Mouse (Mus musculus) thymus, postnatal 0 days (tissue): ENCODE measurements around the gene P3h4. TPM values are rescaled to one million over a fixed set of nuclear protein-coding genes. Genes with fewer than 3 reads are reported as not detected.

Experiments used
- DNase-seq: peaks from one replicate; pipeline ENCODE4 v3.0.0-alpha.2; 2015; ENCODE audit warnings: low spot score
- polyA plus RNA-seq: library from polyadenylated mRNA; unstranded; fragments of >200 nt; fragmentation: Nextera tagmentation; extraction: Ambion mirVana; gene quantifications from 2 replicates; pipeline ENCODE4 v1.2.1, GENCODE M21; 2015

Gene P3h4
- polyA plus RNA-seq: 14.8 and 15.3 TPM in 2 replicates

DNA sequence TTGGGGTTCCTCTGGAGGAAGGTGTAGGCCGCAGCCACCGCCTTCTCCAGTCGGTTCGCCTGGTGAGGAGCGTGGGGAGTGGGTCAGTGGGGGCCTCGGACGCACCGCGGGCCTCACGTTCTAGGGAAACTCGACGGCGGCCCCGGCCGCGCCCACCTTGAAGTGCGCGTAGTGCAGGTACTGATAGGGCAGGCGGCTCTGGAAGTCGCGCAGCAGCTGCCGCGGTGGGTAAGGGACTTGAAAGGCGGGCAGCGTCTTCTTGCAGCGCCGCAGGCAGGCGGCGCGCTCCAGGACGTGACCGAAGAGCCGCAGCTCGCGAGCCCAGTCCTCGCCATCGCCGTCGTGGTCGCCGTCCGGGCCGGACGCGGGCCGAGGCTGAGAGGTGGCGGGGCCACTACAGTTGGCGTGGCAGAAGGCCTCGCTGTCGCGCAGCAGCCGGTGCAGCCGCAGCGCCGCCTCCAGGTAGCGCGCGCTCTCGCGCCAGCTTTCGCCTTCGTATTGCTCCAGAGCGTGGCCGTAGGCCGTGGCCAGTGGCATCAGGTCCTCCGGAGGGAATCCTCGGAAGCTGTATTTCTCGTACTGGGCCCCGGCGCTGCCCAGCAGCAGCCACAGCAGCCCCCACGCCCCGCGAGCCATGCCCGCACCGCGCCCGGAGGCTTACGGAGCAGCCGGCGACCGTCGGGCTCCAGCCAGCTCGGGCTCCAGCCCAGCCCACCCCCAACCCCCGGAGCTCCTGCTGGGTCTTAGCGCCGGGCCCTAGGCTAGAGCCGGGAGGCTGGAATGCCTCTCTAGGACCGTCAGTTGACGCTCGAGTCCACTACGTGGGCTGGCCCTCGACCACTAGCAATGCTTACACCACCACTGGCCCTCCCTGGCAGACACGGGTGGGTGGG, at the start of gene P3h4:
P3h4 (minus strand) TSS at position 816 of the 893 bp plus-strand sequence.
- DNase-seq: peak; percentile 64

- no peak for DNase-seq
Observed at GRCm38 (mm10) chr11:100462699-100463098, 48.1 kb upstream of the P3h4 start.

- DNase-seq: no peak
Observed at GRCm38 (mm10) chr11:100457711-100458110, 43.1 kb upstream of the P3h4 start.

GRCm38 (mm10) chr11:100457247-100457646, 42.6 kb upstream of the P3h4 start:
- DNase-seq: no peak

GRCm38 (mm10) chr11:100442625-100443024, 28.0 kb upstream of the P3h4 start:
- no peak for DNase-seq

- no peak for DNase-seq
Observed at GRCm38 (mm10) chr11:100441797-100442196, 27.2 kb upstream of the P3h4 start, which contains the start of the genes Nt5c3b and Klhl10. TSS of gene Nt5c3b (minus strand) at chr11:100441808. TSS of gene Klhl10 (plus strand) at chr11:100441917.

- DNase-seq: peak; percentile 89
Observed at GRCm38 (mm10) chr11:100440691-100441522, 26.3 kb upstream of the P3h4 start.

- DNase-seq: no peak
Observed at GRCm38 (mm10) chr11:100437901-100438300, 23.3 kb upstream of the P3h4 start.

GRCm38 (mm10) chr11:100435678-100436246, 21.1 kb upstream of the P3h4 start:
- no peak for DNase-seq

GRCm38 (mm10) chr11:100432002-100432401, 17.4 kb upstream of the P3h4 start:
- DNase-seq: no peak

GRCm38 (mm10) chr11:100430052-100430451, 15.4 kb upstream of the P3h4 start:
- DNase-seq: no peak

GRCm38 (mm10) chr11:100428612-100429199, 14.1 kb upstream of the P3h4 start:
- DNase-seq: no peak

DNA sequence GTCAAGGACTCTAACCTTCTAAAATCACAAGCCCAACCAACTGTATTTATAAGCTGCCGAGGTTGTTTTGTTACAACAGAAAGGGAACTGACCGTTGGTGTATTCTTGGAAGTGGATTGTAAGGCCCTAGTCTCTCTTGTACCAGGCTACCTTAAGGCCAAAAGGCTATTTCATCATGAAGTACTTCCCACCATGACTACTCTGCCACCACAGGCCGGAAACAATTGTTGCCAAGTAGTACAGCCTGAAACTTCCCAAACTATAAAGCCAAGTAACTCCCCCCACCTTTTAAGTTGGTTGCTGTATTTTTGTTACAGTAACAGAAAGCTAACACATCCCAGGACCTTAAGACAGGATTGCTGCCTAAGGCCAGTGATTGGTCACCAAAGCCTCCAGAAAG, 12.2 kb upstream of the P3h4 start:
- DNase-seq: no peak

- peak; percentile 55 for DNase-seq
Observed at GRCm38 (mm10) chr11:100425851-100426250, 11.2 kb upstream of the P3h4 start.

DNA sequence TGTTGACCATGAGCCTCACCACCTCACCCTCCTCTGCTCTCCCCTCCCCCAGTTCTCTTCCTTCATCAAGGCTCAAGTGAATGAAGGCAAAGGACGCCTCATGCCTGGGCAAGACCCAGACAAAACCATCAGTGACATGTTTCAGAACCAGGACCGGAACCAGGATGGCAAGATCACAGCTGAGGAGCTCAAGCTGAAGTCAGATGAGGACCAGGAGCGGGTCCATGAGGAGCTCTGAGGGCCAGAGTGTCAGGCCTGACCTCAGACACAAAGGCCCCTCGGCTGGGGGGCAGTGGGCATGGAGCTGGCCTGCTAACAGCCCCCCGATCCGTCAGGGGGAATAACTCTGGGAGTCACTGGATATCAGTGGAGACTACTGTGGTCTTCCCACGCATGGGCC, 9.2 kb upstream of the P3h4 start:
- no peak for DNase-seq

GRCm38 (mm10) chr11:100421537-100421936, 6.9 kb upstream of the P3h4 start:
- DNase-seq: no peak

GRCm38 (mm10) chr11:100414914-100415822, 532 bp upstream of the P3h4 start, which contains the start of gene Fkbp10:
TSS of gene Fkbp10 (plus strand) at chr11:100415697.
- DNase-seq: peak; percentile 28

DNA sequence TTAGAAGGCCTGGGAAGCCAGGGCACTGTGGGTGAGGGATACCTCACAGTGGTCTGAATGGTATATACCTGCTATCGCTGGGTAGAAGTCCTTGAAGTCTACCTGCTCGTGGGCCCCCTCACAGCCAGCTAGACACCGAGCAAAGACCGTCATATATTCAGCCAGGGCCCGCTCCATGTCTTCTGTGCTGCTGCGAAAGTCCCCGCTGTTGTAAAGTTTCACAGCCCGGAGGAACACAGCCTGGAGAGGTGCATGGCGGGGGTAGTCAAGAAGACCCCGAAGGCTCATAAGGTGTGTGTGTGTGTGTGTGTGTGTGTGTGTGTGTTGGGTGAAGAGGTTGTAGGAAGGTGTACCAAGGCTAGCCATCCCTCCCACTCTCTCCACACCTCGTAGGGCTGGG, 1.1 kb downstream of the P3h4 start:
- DNase-seq: no peak

- DNase-seq: peak; percentile 18
Observed at GRCm38 (mm10) chr11:100411736-100412135, 2.9 kb downstream of the P3h4 start.

DNA sequence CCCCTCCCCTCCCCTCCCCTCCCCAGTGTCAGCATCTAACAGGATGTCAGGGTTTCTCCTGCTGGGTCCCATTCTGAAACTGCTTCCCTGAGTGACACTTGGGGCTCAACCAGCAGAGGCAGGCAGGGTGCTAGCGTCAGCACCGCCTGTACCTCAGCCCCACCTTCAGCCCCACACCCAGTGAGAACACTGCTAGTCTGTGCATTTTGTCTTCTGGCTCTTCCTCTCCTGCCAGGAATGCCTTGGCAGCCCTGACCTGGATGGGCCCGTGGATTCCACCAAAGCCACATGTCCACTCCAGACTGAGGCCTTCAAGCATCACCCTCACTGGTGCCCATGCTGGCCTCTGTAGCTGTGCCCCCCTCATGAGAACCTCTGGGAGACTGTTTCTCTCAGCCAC, 5.0 kb downstream of the P3h4 start:
- peak; percentile 69 for DNase-seq
